Mouse (Mus musculus) neural tube, embryonic 11.5 days (tissue): ENCODE measurements at regions not wholly inside any gene's neighbourhood (a gene's known extent, or its start where the extent isn't known, plus 50 kb on each side); places are given as distances from the start of the nearest gene placed in this dataset.

ENCODE experiments used
- ATAC-seq: fragments of 200-750 bp; cut with Nextera tagmentation; 2 replicates; pipeline ENCODE4 v1.8.0; 2017; ENCODE audit warnings: moderate number of reproducible peaks, mild to moderate bottlenecking, moderate TSS enrichment, moderate library complexity; ENCODE audit not compliant: insufficient read depth, low FRiP score, low TSS enrichment
- DNase-seq: peaks from one replicate; pipeline ENCODE4 v3.0.0-alpha.2; 2015; ENCODE audit warnings: low spot score
- H3K27ac ChIP-seq: fragments of 300-500 bp; sonication (generic); 2 replicates; pipeline ENCODE4 v1.5.1; 2014; ENCODE audit warnings: low read depth, mild to moderate bottlenecking, low read length
- H3K27me3 ChIP-seq: fragments of 300-500 bp; sonication (generic); 2 replicates; pipeline ENCODE4 v1.6.1; 2014; ENCODE audit warnings: mild to moderate bottlenecking, low read length, mixed read lengths; ENCODE audit not compliant: control insufficient read depth, insufficient read depth
- H3K36me3 ChIP-seq: fragments of 300-500 bp; sonication (generic); 2 replicates; pipeline ENCODE4 v1.6.1; 2014; ENCODE audit warnings: mild to moderate bottlenecking, low read length, moderate library complexity, mixed read lengths; ENCODE audit not compliant: control insufficient read depth, insufficient read depth
- H3K4me1 ChIP-seq: fragments of 300-500 bp; sonication (generic); 2 replicates; pipeline ENCODE4 v1.6.1; 2014; ENCODE audit warnings: low read length, mixed read lengths; ENCODE audit not compliant: control insufficient read depth, insufficient read depth
- H3K4me2 ChIP-seq: fragments of 300-500 bp; sonication (generic); 2 replicates; pipeline ENCODE4 v1.6.1; 2014; ENCODE audit warnings: low read depth, mild to moderate bottlenecking, moderate library complexity
- H3K4me3 ChIP-seq: fragments of 300-500 bp; sonication (generic); 2 replicates; pipeline ENCODE4 v1.5.1; 2014; ENCODE audit warnings: low read depth, low read length
- H3K9ac ChIP-seq: fragments of 300-500 bp; sonication (generic); 2 replicates; pipeline ENCODE4 v1.6.1; 2014; ENCODE audit warnings: mild to moderate bottlenecking, low read length
- H3K9me3 ChIP-seq: fragments of 300-500 bp; sonication (generic); 2 replicates; pipeline ENCODE4 v1.6.1; 2016; ENCODE audit warnings: low read length; ENCODE audit not compliant: control insufficient read depth
- WGBS: fragments of 180-500 bp; shearing (Covaris S2); extraction: QIAGEN DNeasy Blood & Tissue Kit; methylation state at CpG from one replicate; pipeline ENCODE4 v1.1.7; 2014; 5-methylcytosine and 5-hydroxymethylcytosine counted together

DNA sequence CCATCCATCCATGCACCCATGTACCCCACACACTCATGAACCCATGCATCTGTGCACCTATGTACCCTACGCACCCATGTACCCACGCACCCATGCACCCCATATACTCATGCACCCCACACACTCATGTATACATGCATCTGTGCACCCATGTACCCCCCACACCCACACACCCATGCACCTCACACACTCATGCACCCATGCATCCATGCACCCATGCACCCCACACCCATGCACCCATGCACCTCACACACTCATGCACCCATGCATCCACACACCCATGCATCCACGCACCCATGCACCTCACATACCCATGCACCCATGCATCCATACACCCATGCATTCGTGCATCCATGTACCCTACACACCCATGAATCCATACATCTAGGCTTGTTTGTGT lies 63.6 kb downstream of the 4930564D02Rik start:
- DNase-seq (no peak), ATAC-seq (no peak)
- Histone ChIP-seq H3K36me3 (no peaks in the 10 kb centered on the region), H3K4me3 (no peak overlapping the region), H3K27me3 (no peaks in the 10 kb centered on the region), H3K4me1 (no peaks in the 10 kb centered on the region), H3K9ac (no peak overlapping the region), H3K4me2 (no peak overlapping the region), H3K9me3 (no peaks in the 10 kb centered on the region), H3K27ac (no peak overlapping the region)
- WGBS = 95% methylated on average over 4 of the region's 4 CpGs

- WGBS = 73% methylated on average over 6 of the region's 6 CpGs
- Histone ChIP-seq H3K27me3 (no peaks in the 10 kb centered on the region), H3K9ac (no peak overlapping the region), H3K4me1 (no peaks in the 10 kb centered on the region), H3K27ac (no peak overlapping the region), H3K4me2 (no peak overlapping the region), H3K4me3 (no peak overlapping the region), H3K36me3 (no peaks in the 10 kb centered on the region), H3K9me3 (no peaks in the 10 kb centered on the region)
- ATAC-seq = no peak
- DNase-seq = no peak
Observed at GRCm38 (mm10) chr3:105131053-105131452, 64.4 kb downstream of the 4930564D02Rik start.

DNA sequence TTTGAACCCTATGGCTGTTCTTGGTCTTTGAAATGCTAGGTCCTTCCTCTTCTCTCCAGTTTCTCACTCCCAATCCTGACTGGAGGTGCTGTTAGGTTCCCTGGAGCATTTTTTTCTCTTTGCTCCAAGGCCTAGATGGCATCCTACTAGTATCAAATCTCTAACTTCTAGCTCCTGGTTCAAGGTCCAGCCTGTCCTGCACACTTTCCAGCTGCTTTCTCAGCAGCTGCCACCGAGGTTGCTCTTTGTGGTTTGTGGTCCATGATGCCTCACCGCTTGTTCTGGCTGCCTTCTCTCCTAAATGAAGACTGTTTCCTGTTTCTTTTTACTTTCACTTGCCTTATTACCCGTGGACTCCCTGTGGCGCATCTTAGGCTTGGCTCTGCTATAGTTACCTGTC lies 66.4 kb downstream of the 4930564D02Rik start:
- H3K27ac ChIP-seq = no peak overlapping the region
- no peaks in the 10 kb centered on the region for H3K36me3 ChIP-seq
- no peaks in the 10 kb centered on the region for H3K27me3 ChIP-seq
- ATAC-seq (no peak), DNase-seq (no peak)
- no peak overlapping the region for H3K4me2 ChIP-seq
- H3K4me3 ChIP-seq = no peak overlapping the region
- 83% methylated on average over 4 of the region's 4 CpGs for WGBS
- H3K9ac ChIP-seq = no peak overlapping the region
- H3K4me1 ChIP-seq = no peaks in the 10 kb centered on the region
- H3K9me3 ChIP-seq = no peaks in the 10 kb centered on the region

DNA sequence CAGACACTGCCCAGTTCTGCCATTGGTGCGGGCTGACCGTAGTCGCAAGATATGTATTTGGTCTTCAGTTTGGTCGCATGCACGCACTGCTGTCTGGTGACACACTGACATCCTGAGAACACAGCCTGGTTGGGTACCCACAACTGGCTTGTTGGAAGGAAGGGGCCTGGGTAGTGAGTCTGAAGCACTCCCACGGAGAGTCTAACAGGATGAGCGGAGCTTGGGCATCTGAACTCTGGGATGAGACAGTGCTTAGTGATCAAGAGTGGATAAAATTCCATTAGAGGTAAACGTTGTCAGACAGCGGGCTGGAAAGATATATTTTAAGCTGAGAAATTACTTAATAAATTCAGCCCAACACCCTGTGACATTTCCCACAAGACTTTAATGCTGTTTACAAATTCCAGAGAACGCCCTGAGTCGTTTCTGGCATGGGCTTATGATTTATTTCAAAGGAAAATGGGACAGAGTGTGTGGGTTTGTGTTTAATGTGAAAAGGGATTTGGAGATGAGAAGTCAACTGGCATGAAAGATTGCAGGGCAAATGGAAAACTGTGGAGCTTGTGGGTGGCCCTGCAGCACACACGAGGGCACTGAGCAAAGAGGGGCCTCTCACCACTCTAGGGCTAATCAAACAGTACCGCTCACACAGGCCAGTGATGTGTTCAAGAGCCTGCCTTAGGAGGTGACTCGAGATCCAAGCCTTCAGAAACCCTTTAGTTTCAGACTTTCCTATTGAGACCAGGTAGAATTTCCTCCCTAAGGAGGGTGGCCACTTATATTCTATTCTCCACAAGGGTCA lies 74.7 kb downstream of the 4930564D02Rik start:
- DNase-seq (no peak), ATAC-seq (no peak)
- Histone ChIP-seq H3K4me2 (no peak overlapping the region), H3K36me3 (no peaks in the 10 kb centered on the region), H3K9me3 (no peaks in the 10 kb centered on the region), H3K9ac (no peak overlapping the region), H3K27me3 (no peaks in the 10 kb centered on the region), H3K4me3 (no peak overlapping the region), H3K4me1 (no peaks in the 10 kb centered on the region), H3K27ac (no peak overlapping the region)
- 81% methylated on average over 14 of the region's 14 CpGs for WGBS

- ATAC-seq (no peak), DNase-seq (no peak)
- no peak overlapping the region for H3K4me3 ChIP-seq
- no peaks in the 10 kb centered on the region for H3K9me3 ChIP-seq
- no peak overlapping the region for H3K9ac ChIP-seq
- H3K4me1 ChIP-seq = no peaks in the 10 kb centered on the region
- no peak overlapping the region for H3K27ac ChIP-seq
- H3K27me3 ChIP-seq = no peaks in the 10 kb centered on the region
- no peak overlapping the region for H3K4me2 ChIP-seq
- no peaks in the 10 kb centered on the region for H3K36me3 ChIP-seq
Observed at GRCm38 (mm10) chr3:105142631-105143030, 76.0 kb downstream of the 4930564D02Rik start.

- no peaks in the 10 kb centered on the region for H3K36me3 ChIP-seq
- no peak for ATAC-seq
- no peaks in the 10 kb centered on the region for H3K27me3 ChIP-seq
- no peak overlapping the region for H3K4me2 ChIP-seq
- no peaks in the 10 kb centered on the region for H3K9me3 ChIP-seq
- H3K9ac ChIP-seq = no peak overlapping the region
- DNase-seq = peak; percentile 52
- no peaks in the 10 kb centered on the region for H3K4me1 ChIP-seq
- WGBS = 14% methylated on average over 11 of the region's 11 CpGs
- no peak overlapping the region for H3K27ac ChIP-seq
- H3K4me3 ChIP-seq = no peak overlapping the region
Observed at GRCm38 (mm10) chr3:105151475-105152157, 85.0 kb downstream of the 4930564D02Rik start.

DNA sequence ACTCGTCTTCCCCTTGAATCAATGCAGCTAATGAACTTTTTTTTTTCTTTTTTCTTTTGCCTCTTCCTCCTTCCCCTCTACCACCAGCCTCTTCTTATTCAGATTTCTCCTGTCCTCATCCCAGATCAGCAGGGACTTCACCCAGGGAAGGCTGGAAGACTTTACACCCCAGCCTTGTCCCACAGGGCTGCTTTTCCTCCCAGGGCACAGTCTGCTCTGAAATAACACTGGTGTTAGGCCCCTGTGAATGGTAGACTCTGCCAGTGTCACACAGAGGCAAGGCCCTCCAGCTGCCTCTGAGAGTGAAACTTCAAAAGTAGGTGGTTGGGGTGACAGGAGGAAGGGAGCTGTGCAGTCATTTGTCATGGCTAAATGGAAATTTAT lies 85.5 kb downstream of the 4930564D02Rik start:
- ATAC-seq (no peak), DNase-seq (no peak)
- Histone ChIP-seq H3K9me3 (no peaks in the 10 kb centered on the region), H3K9ac (no peak overlapping the region), H3K27me3 (no peaks in the 10 kb centered on the region), H3K27ac (no peak overlapping the region), H3K4me1 (no peaks in the 10 kb centered on the region), H3K4me2 (no peak overlapping the region), H3K36me3 (no peaks in the 10 kb centered on the region), H3K4me3 (no peak overlapping the region)
- WGBS = 23% methylated on average over 1 of the region's 1 CpGs

- 76% methylated on average over 2 of the region's 2 CpGs for WGBS
Observed at GRCm38 (mm10) chr3:105158376-105158775, 91.7 kb downstream of the 4930564D02Rik start.

DNA sequence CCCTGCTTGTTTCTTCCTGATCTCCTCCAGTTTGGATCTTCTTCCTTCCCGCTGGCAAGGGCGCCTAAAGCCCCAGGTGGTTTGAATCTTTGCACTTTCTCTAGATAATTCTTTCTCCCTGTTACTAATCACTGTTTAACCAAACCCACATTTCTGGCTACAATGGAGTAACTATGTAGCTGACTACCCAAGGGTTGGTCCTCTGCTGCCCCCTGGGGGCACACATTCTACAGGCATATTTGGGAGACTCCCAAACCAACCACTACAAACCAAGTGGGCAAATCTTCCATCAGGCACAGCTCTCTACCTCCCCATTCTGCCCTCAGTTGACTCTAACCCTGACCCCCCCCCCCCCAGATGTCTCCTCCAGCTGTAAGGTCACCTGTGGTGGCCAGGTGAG lies 98.7 kb downstream of the 4930564D02Rik start:
- Histone ChIP-seq H3K9me3 (no peaks in the 10 kb centered on the region), H3K4me3 (no peak overlapping the region), H3K36me3 (no peaks in the 10 kb centered on the region), H3K27me3 (no peaks in the 10 kb centered on the region), H3K4me2 (no peak overlapping the region), H3K4me1 (no peaks in the 10 kb centered on the region), H3K9ac (no peak overlapping the region), H3K27ac (no peak overlapping the region)
- 58% methylated on average over 2 of the region's 2 CpGs for WGBS
- peak; percentile 70 for DNase-seq
- ATAC-seq = no peak

More at GRCm38 (mm10) chr3:105158376-105158775, 91.7 kb downstream of the 4930564D02Rik start:
- no peaks in the 10 kb centered on the region for H3K36me3 ChIP-seq
- H3K27me3 ChIP-seq = no peaks in the 10 kb centered on the region
- H3K4me1 ChIP-seq = no peaks in the 10 kb centered on the region
- H3K9me3 ChIP-seq = no peaks in the 10 kb centered on the region
- ATAC-seq = no peak
- no peak overlapping the region for H3K27ac ChIP-seq
- no peak for DNase-seq
- no peak overlapping the region for H3K9ac ChIP-seq
- no peak overlapping the region for H3K4me2 ChIP-seq
- no peak overlapping the region for H3K4me3 ChIP-seq
